Mouse (Mus musculus) testis, adult 2 months (tissue): Measurements from ENCODE around the gene Fndc10. TPM values are rescaled to one million over a fixed set of nuclear protein-coding genes. Genes with fewer than 3 reads are reported as not detected.
A peak's percentile ranks its signal among the peaks of the same experiment; 100 is the strongest.
"Not testable (repeated sequence)": the region's sequence is repeated elsewhere in the genome, so short reads cannot be mapped to it uniquely, and the experiment has no call there.

Experiments
- H3K27ac ChIP-seq: fragments of 200-500 bp; 2 replicates; pipeline ENCODE4 v1.5.1; 2012; ENCODE audit warnings: low read depth, low read length; ENCODE audit not compliant: control insufficient read depth, insufficient read depth
- H3K27me3 ChIP-seq: fragments of 200-500 bp; 2 replicates; pipeline ENCODE4 v1.6.1; 2012; ENCODE audit warnings: mild to moderate bottlenecking, low read length, moderate library complexity; ENCODE audit not compliant: control insufficient read depth, insufficient read depth
- H3K36me3 ChIP-seq: fragments of 200-500 bp; 2 replicates; pipeline ENCODE4 v1.6.1; 2012; ENCODE audit warnings: mild to moderate bottlenecking, low read length; ENCODE audit not compliant: control insufficient read depth, insufficient read depth
- H3K4me1 ChIP-seq: fragments of 200-500 bp; 2 replicates; pipeline ENCODE4 v1.6.1; 2012; ENCODE audit warnings: low read length; ENCODE audit not compliant: control insufficient read depth, insufficient read depth
- H3K4me3 ChIP-seq: fragments of 200-500 bp; 2 replicates; pipeline ENCODE4 v1.5.1; 2012; ENCODE audit warnings: low read depth, mild to moderate bottlenecking, low read length, moderate library complexity, mixed read lengths; ENCODE audit not compliant: control insufficient read depth
- CTCF ChIP-seq: fragments of 200-500 bp; IDR thresholded peaks from 2 replicates; pipeline ENCODE4 v1.5.1; 2012; ENCODE audit warnings: low read depth, mild to moderate bottlenecking, inconsistent platforms, low read length, moderate library complexity; ENCODE audit not compliant: control insufficient read depth, insufficient read depth, insufficient replicate concordance
- POLR2A ChIP-seq: fragments of 200-500 bp; IDR thresholded peaks from 2 replicates; pipeline ENCODE4 v1.6.1; 2012; ENCODE audit warnings: low read depth, mild to moderate bottlenecking, inconsistent platforms, low read length, moderate library complexity; ENCODE audit not compliant: control insufficient read depth
- polyA plus RNA-seq: library from polyadenylated mRNA; depleted of rRNA; stranded (reverse); fragments of >200 nt; gene quantifications from 2 replicates; pipeline ENCODE4 v1.2.3, GENCODE M21; 2012; rRNA removed

Gene Fndc10
- polyA plus RNA-seq, 1 experiment, result 2.7 TPM

DNA sequence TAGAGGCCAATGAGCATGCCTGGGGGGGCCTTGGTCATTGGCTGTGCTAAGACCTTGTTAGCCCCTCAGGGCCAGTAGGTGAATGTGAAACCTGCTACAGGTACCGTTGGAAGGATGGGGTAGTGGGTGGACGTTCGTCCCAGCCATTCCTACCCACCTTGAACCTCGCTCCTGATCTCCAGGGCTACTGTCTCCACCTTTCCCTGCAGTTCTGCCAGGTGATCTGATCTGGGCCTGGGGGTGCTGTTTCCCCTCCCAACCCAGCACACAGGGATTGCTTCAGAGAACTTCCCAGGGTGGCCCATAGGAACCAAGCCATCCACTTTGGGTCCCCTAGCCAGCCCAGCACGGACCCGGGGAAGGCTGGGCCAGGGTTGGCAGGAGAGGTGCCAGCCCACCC, 45.0 kb downstream of the Fndc10 start:
- peaks cover 16% of the 10 kb centered on the region for H3K4me1 ChIP-seq
- no peaks in the 10 kb centered on the region for H3K27me3 ChIP-seq
- peak overlapping the region; percentile 53 for H3K4me3 ChIP-seq
- H3K36me3 ChIP-seq, result no peaks in the 10 kb centered on the region
- TF ChIP-seq POLR2A, result no peak
- no peak for TF ChIP-seq CTCF
- no peak overlapping the region for H3K27ac ChIP-seq

- Histone ChIP-seq H3K4me1 (peaks cover 13% of the 10 kb centered on the region), H3K36me3 (no peaks in the 10 kb centered on the region), H3K27ac (no peak overlapping the region), H3K27me3 (no peaks in the 10 kb centered on the region), H3K4me3 (peak overlapping the region; percentile 53)
- TF ChIP-seq POLR2A, result no peak
- no peak for TF ChIP-seq CTCF
Measured at GRCm38 (mm10) chr4:155739741-155740636, 45.8 kb downstream of the Fndc10 start.

DNA sequence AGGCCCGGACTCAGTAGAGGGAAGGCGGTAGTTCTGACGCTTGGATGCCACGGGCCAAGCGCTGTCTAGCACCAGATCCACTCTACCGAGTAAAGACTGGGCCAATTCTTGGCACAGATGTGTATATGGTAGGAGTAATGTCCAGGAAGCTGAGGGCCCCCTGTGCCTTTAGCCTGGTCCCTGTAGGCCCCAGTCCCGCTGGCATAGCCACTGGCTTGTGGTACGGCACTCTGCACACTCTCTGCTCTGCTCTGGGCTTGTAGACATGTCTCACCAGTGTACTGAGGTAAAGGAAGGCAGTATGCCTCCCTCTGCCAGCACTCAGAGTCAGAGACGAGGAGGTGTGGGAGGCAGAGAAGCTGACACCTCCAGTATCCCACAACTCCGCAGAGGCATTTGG, 46.5 kb downstream of the Fndc10 start:
- not testable (repeated sequence) for H3K27ac ChIP-seq, H3K4me1 ChIP-seq, H3K27me3 ChIP-seq, H3K4me3 ChIP-seq, H3K36me3 ChIP-seq

DNA sequence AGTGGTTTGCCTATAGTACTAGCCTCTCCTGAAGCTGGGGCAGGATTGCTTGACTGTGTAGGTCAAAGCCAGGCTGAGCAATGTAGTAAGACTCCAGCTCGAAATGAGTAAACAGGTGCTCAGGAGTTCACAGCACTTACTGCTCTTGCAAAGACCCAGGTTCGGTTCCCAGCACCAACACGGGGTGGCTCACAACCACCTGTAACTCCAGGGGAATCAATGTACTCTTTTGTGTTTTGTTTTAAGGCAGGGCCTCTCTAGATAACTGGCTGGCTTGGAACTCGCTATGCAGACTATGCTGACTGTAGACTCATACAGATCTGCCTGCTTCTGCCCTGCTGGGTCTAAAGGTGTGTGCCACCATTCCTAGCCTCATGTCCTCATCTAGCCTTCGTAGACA, 48.5 kb downstream of the Fndc10 start:
- no peak overlapping the region for H3K4me3 ChIP-seq
- H3K4me1 ChIP-seq, result peaks cover 5% of the 10 kb centered on the region
- TF ChIP-seq CTCF, result no peak
- TF ChIP-seq POLR2A, result no peak
- no peak overlapping the region for H3K27ac ChIP-seq
- H3K36me3 ChIP-seq, result no peaks in the 10 kb centered on the region
- H3K27me3 ChIP-seq, result no peaks in the 10 kb centered on the region

DNA sequence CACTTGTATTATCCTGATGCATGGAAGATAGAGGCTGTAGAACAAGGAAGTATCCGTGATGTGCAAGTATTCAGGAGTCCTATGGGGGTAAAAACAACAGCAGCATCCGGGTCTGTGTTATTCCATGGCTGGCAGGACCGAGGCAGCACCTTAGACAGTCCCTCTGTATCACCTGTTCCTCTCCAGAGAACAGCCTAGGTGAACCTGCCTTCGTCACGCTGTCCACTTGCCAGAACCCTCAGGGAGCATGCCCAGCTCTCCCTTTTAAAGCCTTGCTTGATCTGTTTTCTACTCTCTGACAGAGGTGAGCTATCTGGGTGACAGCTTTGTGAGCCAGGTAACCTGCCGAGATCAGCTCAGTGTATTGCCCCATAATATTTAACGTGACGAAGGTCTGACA, 50.3 kb downstream of the Fndc10 start:
- no peak overlapping the region for H3K4me3 ChIP-seq
- no peak overlapping the region for H3K27ac ChIP-seq
- H3K36me3 ChIP-seq, result no peaks in the 10 kb centered on the region
- TF ChIP-seq POLR2A (no peak), CTCF (no peak)
- peaks cover 5% of the 10 kb centered on the region for H3K4me1 ChIP-seq
- H3K27me3 ChIP-seq, result no peaks in the 10 kb centered on the region

DNA sequence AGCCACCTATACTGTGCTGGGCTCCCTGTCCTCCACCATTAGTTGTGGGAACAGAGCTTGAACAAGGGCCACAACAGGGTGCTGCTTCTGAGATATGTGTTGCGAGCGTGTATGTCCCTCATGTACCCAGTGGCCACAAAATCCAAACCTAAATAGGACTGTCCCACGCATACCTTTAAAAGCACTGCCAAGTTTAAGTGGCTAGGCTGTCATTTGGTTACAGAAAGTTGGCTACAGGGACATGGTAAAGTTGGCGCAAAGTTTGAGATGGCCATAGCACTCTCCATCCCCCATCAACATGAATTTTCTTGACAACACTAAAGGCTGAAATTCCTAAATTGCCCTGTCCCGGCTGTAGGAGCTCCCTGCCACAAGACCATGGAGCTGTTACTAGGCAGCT, 51.0 kb downstream of the Fndc10 start:
- Histone ChIP-seq H3K36me3 (no peaks in the 10 kb centered on the region), H3K27me3 (no peaks in the 10 kb centered on the region), H3K4me3 (no peak overlapping the region), H3K4me1 (peaks cover 2% of the 10 kb centered on the region; the same call in 1 of the 2 replicates), H3K27ac (no peak overlapping the region)
- TF ChIP-seq POLR2A (no peak), CTCF (no peak)

Other genes with a start within 250 kb of the Fndc10 start
- gene Tmem52, start 225.2 kb upstream of the Fndc10 start, polyA plus RNA-seq, result 24.8 and 30.0 TPM in 2 replicates
- 356 and 422 TPM in 2 replicates for gene Gnb1, start 203.0 kb upstream of the Fndc10 start, polyA plus RNA-seq
- 43.1 and 48.9 TPM in 2 replicates for gene Nadk, start 132.0 kb upstream of the Fndc10 start, polyA plus RNA-seq
- gene Slc35e2, start 92.9 kb upstream of the Fndc10 start, polyA plus RNA-seq, result 3.2 and 3.5 TPM in 2 replicates
- gene Cdk11b, start 69.5 kb upstream of the Fndc10 start, polyA plus RNA-seq, result 23.6 and 29.9 TPM in 2 replicates
- not detected in 2 replicates for gene Gm10563, start 48.9 kb upstream of the Fndc10 start, polyA plus RNA-seq
- gene Mmp23, start 41.0 kb upstream of the Fndc10 start, polyA plus RNA-seq, result 3.7 and 5.9 TPM in 2 replicates
- 39.3 and 40.6 TPM in 2 replicates for gene Mib2, start 25.1 kb upstream of the Fndc10 start, polyA plus RNA-seq
- 34.6 and 37.4 TPM in 2 replicates for gene Ssu72, start 10.5 kb downstream of the Fndc10 start, polyA plus RNA-seq
- 1.5 and 1.8 TPM in 2 replicates for gene Tmem240, start 40.5 kb downstream of the Fndc10 start, polyA plus RNA-seq
- gene Atad3a, start 66.8 kb downstream of the Fndc10 start, polyA plus RNA-seq, result 18.7 and 23.4 TPM in 2 replicates
- 5.5 and 5.6 TPM in 2 replicates for gene Vwa1, start 80.4 kb downstream of the Fndc10 start, polyA plus RNA-seq
- gene Tmem88b, start 91.5 kb downstream of the Fndc10 start, polyA plus RNA-seq, result 1.0 TPM in 2 replicates
- 0.08 and 0.27 TPM in 2 replicates for gene Ankrd65, start 96.1 kb downstream of the Fndc10 start, polyA plus RNA-seq
- 134 and 144 TPM in 2 replicates for gene Mrpl20, start 108.5 kb downstream of the Fndc10 start, polyA plus RNA-seq
- gene Ccnl2, start 118.1 kb downstream of the Fndc10 start, polyA plus RNA-seq, result 35.4 and 38.4 TPM in 2 replicates
- gene Aurkaip1, start 136.9 kb downstream of the Fndc10 start, polyA plus RNA-seq, result 108 and 116 TPM in 2 replicates
- 114 and 149 TPM in 2 replicates for gene Mxra8, start 145.3 kb downstream of the Fndc10 start, polyA plus RNA-seq
- gene Dvl1, start 153.1 kb downstream of the Fndc10 start, polyA plus RNA-seq, result 132 and 135 TPM in 2 replicates
- gene Tas1r3, start 169.0 kb downstream of the Fndc10 start, polyA plus RNA-seq, result 1.9 and 2.3 TPM in 2 replicates
- gene Cptp, start 175.1 kb downstream of the Fndc10 start, polyA plus RNA-seq, result 223 and 230 TPM in 2 replicates
- 19.9 and 21.7 TPM in 2 replicates for gene Ints11, start 175.2 kb downstream of the Fndc10 start, polyA plus RNA-seq
- gene Pusl1, start 197.4 kb downstream of the Fndc10 start, polyA plus RNA-seq, result 20.3 and 23.5 TPM in 2 replicates
- gene Acap3, start 197.5 kb downstream of the Fndc10 start, polyA plus RNA-seq, result 9.0 and 11.3 TPM in 2 replicates
- gene Ube2j2, start 249.5 kb downstream of the Fndc10 start, polyA plus RNA-seq, result 80.7 and 95.4 TPM in 2 replicates